Mouse (Mus musculus): Measurements from ENCODE around the gene Vmn1r6.
"Not testable (repeated sequence)": the region's sequence is repeated elsewhere in the genome, so short reads cannot be mapped to it uniquely, and the experiment has no call there.

Gene Vmn1r6

GRCm38 (mm10) chr6:56996943-56997342, at the start of gene Vmn1r6:
Gene Vmn1r6, plus strand, starts transcription at chr6:56997243.
- no peak for DNase-seq (ENCODE audit: low read depth)

GRCm38 (mm10) chr6:56956436-56956835, 40.6 kb upstream of the Vmn1r6 start:
- DNase-seq (ENCODE audit: low read depth), result no peak

DNA sequence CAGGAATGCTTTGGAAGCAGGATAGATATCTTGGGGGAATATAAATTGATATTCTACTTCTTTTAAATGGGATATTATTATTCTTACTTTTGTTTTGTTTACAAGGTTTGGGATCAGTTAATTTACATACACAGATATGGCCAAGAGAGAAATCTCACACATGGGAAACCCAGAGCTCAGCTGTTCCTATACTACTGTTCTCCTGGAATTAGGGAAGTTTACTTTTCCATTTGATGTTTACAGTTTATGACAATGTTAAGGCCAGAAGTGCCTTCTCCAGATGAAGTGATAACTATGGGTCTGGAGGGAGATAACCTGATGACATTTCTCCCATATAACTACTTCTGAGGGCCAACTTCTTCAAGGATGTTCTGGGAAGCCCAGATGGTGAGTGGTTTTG, 27.1 kb upstream of the Vmn1r6 start, which contains the start of gene Vmn1r5:
Gene Vmn1r5 (plus strand): TSS at position 301 of the 400 bp plus-strand sequence.
- DNase-seq (ENCODE audit: low read depth), result no peak

DNA sequence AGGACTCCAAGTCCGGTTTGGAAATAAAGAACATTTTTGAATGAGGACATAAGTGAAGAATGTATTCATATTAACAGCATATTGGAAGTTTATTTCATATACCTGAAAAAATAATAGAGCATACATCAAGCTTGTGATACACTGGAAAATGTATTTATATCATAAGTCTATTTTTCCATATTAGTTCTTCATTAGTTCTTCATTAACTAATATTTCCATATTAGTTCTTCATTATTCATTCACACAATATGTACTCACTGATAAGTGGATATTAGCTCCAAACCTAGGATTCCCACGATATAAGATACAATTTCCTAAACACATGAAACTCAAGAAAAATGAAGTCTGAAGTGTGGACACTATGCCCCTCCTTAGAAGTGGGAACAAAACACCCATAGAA, 28.2 kb downstream of the Vmn1r6 start, which contains the start of gene Vmn1r7:
Gene Vmn1r7 (minus strand): TSS at position 101 of the 400 bp plus-strand sequence.
- DNase-seq (ENCODE audit: low read depth), result not testable (repeated sequence)

GRCm38 (mm10) chr6:57031984-57032383, 34.9 kb downstream of the Vmn1r6 start, which contains the start of gene Vmn1r8:
Gene Vmn1r8, plus strand, starts transcription at chr6:57032284.
- no peak for DNase-seq (ENCODE audit: low read depth)

GRCm38 (mm10) chr6:57034674-57035073, 37.6 kb downstream of the Vmn1r6 start:
- DNase-seq (ENCODE audit: low read depth), result no peak
